Mouse (Mus musculus): Measurements from ENCODE around the gene Vdac1. TPM values are rescaled to one million over a fixed set of nuclear protein-coding genes. Genes with fewer than 3 reads are reported as not detected.

The Vdac1 gene
- polyA plus RNA-seq, 1 experiment = 374 TPM

DNA sequence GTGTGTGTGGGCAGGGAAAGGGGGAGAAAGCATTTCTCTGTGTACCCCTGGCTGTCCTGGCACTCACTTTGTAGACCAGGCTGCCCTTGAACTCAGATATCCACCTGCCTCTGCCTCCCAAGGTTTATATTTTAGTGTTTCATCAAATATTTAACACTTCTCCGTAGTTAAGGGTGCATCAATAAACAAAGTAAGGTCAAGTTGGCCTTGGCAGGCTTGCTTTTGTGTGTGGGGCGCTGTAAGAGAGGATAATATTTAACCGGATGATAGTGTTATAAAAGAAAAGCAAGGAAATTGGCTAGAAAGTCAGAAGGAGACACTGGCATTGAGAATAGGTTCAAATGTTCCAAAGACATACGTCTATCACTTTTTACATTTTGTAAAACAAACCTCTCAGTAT lies 33.8 kb downstream of the Vdac1 start:
- H3K4me3 ChIP-seq (ENCODE audit: insufficient read depth, low read depth, low read length) = no peak overlapping the region
- no peak overlapping the region for H3K27ac ChIP-seq (ENCODE audit: insufficient read depth, low read depth, low read length)
- H3K4me1 ChIP-seq (ENCODE audit: control insufficient read depth, insufficient read depth, low read length) = peaks cover 8% of the 10 kb centered on the region
- WGBS = 74% methylated on average over 4 of the region's 4 CpGs
- TF ChIP-seq POLR2A (IDR thresholded peaks at IDR 0.05; ENCODE audit: insufficient read depth, low read depth, low read length) = no peak

DNA sequence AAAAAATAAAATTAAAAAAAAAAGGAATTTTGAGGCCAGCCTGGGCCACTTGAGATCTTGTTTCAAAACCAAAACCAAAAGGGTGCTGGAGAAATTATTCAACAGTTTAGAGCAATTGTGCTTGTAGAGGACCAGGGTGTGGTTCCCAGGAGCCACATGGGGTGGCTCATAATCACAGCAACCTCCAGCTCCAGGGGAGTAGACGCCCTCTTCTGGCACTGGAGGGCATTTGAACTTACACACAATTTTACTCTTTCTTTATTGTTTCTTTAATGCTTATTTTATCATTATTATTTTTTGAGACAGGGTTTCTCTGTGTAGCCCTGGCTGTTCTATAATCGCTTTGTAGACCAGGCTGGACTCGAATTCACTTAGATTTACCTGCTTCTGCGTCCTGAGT lies 34.7 kb downstream of the Vdac1 start:
- no peak overlapping the region for H3K4me3 ChIP-seq (ENCODE audit: insufficient read depth, low read depth, low read length)
- H3K27ac ChIP-seq (ENCODE audit: insufficient read depth, low read depth, low read length) = no peak overlapping the region
- peaks cover 11% of the 10 kb centered on the region for H3K4me1 ChIP-seq (ENCODE audit: control insufficient read depth, insufficient read depth, low read length)
- WGBS = 44% methylated on average over 4 of the region's 4 CpGs
- TF ChIP-seq POLR2A (IDR thresholded peaks at IDR 0.05; ENCODE audit: insufficient read depth, low read depth, low read length) = no peak
- TF ChIP-seq CTCF (IDR thresholded peaks at IDR 0.05; ENCODE audit: insufficient read depth, low read depth, low read length) = no peak

DNA sequence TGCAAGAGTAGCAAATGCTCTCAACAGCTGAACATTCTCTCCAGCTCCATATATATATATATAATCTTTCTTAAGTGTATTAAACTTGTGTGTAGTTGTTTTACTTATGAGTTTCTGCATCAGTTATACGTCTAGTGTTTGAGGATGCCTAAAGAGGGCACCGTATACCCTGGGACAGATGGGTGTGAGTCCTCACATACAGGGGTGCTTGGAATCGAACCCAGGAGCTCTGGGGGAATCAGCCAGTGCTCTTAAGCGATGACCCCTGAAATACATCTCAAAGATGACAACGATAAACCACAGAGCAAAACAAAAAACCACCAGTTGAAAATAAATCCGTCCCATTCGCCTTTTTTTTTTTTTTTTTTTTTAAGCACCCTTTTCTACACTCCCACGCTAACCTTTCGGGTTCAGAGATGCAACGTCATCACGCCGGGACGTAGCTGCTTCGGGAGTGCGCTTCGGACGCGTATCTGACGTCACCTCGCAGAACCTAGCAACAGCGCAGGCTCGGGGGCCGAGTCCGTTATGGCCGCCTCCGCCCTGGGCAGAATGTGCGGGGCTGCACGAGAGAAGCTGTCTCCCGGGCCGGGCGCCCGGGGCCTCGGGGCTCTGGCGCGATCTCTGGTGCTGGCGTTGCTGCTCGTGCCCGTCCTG lies 35.4 kb downstream of the Vdac1 start, which contains the start of gene 9530068E07Rik:
Gene 9530068E07Rik, plus strand, starts transcription at position 489 of the 657 bp plus-strand sequence.
- under 1% methylated on average over 38 of the region's 38 CpGs for WGBS
- peak within 1 kb of the TSS; percentile 37; the same call in 1 of the 2 replicates for H3K27ac ChIP-seq (ENCODE audit: insufficient read depth, low read depth, low read length)
- peak; percentile 57 for TF ChIP-seq POLR2A (IDR thresholded peaks at IDR 0.05; ENCODE audit: insufficient read depth, low read depth, low read length)
- no peak for TF ChIP-seq CTCF (IDR thresholded peaks at IDR 0.05; ENCODE audit: insufficient read depth, low read depth, low read length)
- peak within 1 kb of the TSS; percentile 60 for H3K4me3 ChIP-seq (ENCODE audit: insufficient read depth, low read depth, low read length)
- H3K4me1 ChIP-seq (ENCODE audit: control insufficient read depth, insufficient read depth, low read length) = peaks cover 11% of the 10 kb centered on the region

DNA sequence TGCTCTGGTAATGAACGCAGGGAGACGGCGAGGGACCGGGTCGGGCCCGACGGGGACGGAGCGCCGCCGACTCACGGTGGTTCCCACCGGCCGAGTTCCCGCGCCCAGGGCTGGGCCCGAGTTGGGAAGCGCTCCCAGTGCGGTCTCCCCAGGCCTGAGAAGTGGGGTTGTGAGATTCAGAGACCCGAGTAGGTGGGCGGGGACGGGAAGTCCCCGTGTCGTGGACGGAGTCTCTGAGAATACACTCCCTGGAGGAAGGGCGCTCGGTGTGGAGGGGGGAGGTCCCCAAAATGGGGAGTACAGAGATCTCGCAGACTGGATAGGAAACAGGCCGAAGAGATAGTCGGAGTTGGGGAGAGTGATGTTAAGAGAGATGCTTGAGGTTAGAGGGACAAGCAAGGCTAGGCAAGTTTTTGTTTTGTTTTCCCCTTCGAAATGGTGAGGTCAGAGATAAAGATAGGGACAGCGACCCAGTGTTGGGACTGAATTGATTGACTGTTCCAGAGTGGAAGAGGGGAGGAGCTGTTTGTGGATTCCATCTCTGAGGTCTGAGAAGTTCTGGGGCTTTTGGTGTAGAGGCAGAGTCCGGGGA lies 36.0 kb downstream of the Vdac1 start:
- 2% methylated on average over 33 of the region's 33 CpGs for WGBS
- no peak; the same call in 1 of the 2 replicates for TF ChIP-seq POLR2A (IDR thresholded peaks at IDR 0.05; ENCODE audit: insufficient read depth, low read depth, low read length)
- no peak for TF ChIP-seq CTCF (IDR thresholded peaks at IDR 0.05; ENCODE audit: insufficient read depth, low read depth, low read length)
- H3K27ac ChIP-seq (ENCODE audit: insufficient read depth, low read depth, low read length) = peak overlapping the region; percentile 37; the same call in 1 of the 2 replicates
- H3K4me3 ChIP-seq (ENCODE audit: insufficient read depth, low read depth, low read length) = peak overlapping the region; percentile 60
- peaks cover 11% of the 10 kb centered on the region for H3K4me1 ChIP-seq (ENCODE audit: control insufficient read depth, insufficient read depth, low read length)

DNA sequence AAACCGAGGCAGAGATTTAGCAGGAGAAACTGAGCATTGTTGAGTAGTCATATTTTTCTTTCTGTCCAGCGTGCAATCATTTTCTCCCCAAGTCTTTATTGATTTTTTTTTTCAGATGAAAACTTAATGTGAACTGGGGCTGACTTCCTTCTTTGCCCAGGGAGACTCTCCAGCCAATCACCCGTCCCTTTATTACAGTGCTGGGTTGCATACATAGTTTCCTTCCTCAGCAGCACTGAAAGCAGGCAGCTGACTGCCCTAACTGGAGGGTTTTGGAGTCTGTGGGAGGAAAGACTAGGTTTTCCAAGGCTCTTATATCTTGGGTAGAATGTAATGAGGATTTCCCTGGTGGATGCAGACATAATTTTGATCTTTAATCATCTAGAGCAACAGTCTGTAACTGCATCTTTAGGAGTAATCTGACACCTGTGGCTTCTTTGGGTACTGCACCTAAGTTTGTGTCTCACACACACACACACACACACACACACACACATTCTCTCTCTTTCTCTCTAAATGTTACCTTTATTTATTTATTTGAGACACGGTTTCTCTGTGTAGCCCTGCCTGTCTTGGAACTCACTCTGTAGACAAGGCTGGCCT lies 36.8 kb downstream of the Vdac1 start:
- Histone ChIP-seq H3K4me3 (ENCODE audit: insufficient read depth, low read depth, low read length) (peak overlapping the region; percentile 60; the same call in 1 of the 2 replicates), H3K27ac (ENCODE audit: insufficient read depth, low read depth, low read length) (no peak overlapping the region), H3K4me1 (ENCODE audit: control insufficient read depth, insufficient read depth, low read length) (peaks cover 11% of the 10 kb centered on the region)
- WGBS = 92% methylated on average over 4 of the region's 4 CpGs
- TF ChIP-seq POLR2A (IDR thresholded peaks at IDR 0.05; ENCODE audit: insufficient read depth, low read depth, low read length) = no peak
- TF ChIP-seq CTCF (IDR thresholded peaks at IDR 0.05; ENCODE audit: insufficient read depth, low read depth, low read length) = no peak

DNA sequence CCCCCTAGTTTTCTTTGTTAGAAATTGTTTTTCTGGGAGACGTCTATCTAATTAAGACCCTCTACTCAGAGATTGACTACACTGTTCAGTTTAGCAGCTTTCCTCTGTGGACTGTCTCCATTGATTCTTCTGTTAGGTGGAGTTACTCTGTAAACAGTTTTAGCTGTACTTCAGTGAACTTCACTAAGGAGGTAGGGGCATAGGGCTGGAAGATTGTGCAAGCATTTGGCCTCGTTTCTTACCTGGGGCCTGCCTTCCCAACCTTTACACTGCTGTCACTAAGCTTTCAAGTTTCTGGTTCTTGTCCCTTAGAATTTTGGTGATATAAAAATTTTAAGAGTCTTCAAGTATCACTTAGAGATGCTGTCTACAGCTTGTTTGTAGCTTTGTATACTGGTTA lies 40.8 kb downstream of the Vdac1 start:
- TF ChIP-seq POLR2A (IDR thresholded peaks at IDR 0.05; ENCODE audit: insufficient read depth, low read depth, low read length) (no peak), CTCF (IDR thresholded peaks at IDR 0.05; ENCODE audit: insufficient read depth, low read depth, low read length) (no peak)
- 52% methylated on average over 2 of the region's 2 CpGs for WGBS
- Histone ChIP-seq H3K4me3 (ENCODE audit: insufficient read depth, low read depth, low read length) (no peak overlapping the region), H3K27ac (ENCODE audit: insufficient read depth, low read depth, low read length) (no peak overlapping the region), H3K4me1 (ENCODE audit: control insufficient read depth, insufficient read depth, low read length) (peaks cover 16% of the 10 kb centered on the region)

DNA sequence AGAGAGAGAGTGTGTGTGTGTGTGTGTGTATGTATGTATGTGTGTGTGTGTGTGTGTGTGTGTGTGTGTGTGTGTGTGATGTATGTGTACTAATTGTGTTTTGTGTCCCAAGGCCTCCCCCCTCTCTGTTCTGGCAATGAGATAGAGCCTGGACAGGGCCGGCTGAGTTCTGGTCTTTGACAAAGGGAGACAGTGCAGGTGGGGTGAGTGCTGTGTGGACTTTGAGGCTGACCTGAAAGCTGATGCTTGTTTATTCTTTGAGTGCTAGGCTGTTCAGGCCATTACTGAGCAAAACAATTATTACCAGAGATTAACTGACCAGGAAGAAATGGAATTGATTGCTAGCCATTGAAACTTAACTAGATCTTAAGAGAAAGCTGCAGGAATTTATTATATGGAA lies 41.9 kb downstream of the Vdac1 start:
- WGBS = 47% methylated on average over 1 of the region's 1 CpGs
- Histone ChIP-seq H3K4me1 (ENCODE audit: control insufficient read depth, insufficient read depth, low read length) (peaks cover 13% of the 10 kb centered on the region), H3K27ac (ENCODE audit: insufficient read depth, low read depth, low read length) (no peak overlapping the region)

DNA sequence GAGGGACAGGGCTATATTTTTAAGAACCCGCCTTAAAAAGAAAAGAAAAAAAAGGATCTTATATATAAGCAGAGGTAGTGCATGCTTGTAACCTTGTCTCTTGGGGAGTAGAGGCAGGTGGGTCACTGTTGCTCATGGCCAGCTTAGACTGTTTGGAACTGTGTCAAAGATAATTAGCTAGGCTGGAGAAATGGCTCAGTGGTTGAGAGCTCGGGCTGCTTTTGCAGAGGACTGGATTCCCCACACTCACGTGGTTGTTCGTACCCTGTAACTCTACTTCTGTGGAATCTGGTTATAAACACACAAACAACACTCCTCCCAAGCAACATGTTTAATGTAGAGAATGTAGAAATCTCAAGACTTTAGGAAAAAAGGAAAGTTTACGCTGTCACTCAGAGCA lies 43.5 kb downstream of the Vdac1 start:
- no peak for TF ChIP-seq POLR2A (IDR thresholded peaks at IDR 0.05; ENCODE audit: insufficient read depth, low read depth, low read length)
- TF ChIP-seq CTCF (IDR thresholded peaks at IDR 0.05; ENCODE audit: insufficient read depth, low read depth, low read length) = no peak
- Histone ChIP-seq H3K4me3 (ENCODE audit: insufficient read depth, low read depth, low read length) (no peak overlapping the region), H3K27ac (ENCODE audit: insufficient read depth, low read depth, low read length) (no peak overlapping the region), H3K4me1 (ENCODE audit: control insufficient read depth, insufficient read depth, low read length) (peaks cover 8% of the 10 kb centered on the region)
- 66% methylated on average over 5 of the region's 5 CpGs for WGBS

More for the DNA sequence above, 41.9 kb downstream of the Vdac1 start:
- no peak overlapping the region for H3K4me3 ChIP-seq (ENCODE audit: insufficient read depth, low read depth, low read length)
- TF ChIP-seq CTCF (IDR thresholded peaks at IDR 0.05; ENCODE audit: insufficient read depth, low read depth, low read length) (no peak), POLR2A (IDR thresholded peaks at IDR 0.05; ENCODE audit: insufficient read depth, low read depth, low read length) (no peak)

DNA sequence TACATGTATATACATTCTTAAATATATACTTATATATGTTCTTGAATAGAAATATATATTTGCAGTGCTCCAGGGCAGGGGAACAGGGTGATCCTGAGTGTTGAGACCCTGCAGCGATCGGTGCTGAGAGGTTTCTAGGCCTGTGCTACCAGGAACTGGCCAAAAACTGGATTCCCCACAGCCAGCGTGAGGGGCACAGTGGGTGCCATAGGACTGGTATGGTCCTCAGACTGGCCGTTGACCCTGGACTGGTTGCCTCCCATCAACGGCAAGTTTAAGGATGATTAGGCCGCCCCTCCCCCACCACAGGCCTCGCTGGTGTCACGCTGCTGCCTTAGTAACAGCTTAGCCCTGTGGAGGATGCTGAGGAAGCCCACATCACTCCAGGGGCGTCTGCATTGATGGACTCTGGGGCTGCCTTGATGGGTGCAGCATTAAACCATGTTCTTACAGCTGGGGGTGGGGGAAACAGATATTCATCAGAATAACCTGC lies 44.6 kb downstream of the Vdac1 start:
- H3K4me1 ChIP-seq (ENCODE audit: control insufficient read depth, insufficient read depth, low read length) = peaks cover 4% of the 10 kb centered on the region
- no peak overlapping the region for H3K4me3 ChIP-seq (ENCODE audit: insufficient read depth, low read depth, low read length)
- no peak overlapping the region for H3K27ac ChIP-seq (ENCODE audit: insufficient read depth, low read depth, low read length)
- no peak for TF ChIP-seq POLR2A (IDR thresholded peaks at IDR 0.05; ENCODE audit: insufficient read depth, low read depth, low read length)
- no peak for TF ChIP-seq CTCF (IDR thresholded peaks at IDR 0.05; ENCODE audit: insufficient read depth, low read depth, low read length)
- 84% methylated on average over 9 of the region's 9 CpGs for WGBS
